Mouse (Mus musculus) thymus, postnatal 36 days (tissue): Measurements from ENCODE around the gene 4930469K13Rik.
"Not testable (repeated sequence)": the region's sequence is repeated elsewhere in the genome, so short reads cannot be mapped to it uniquely, and the experiment has no call there.

ENCODE experiments used
- DNase-seq, 2 experiments: peaks; one replicate each; pipeline ENCODE4 v3.0.0; 2022; ENCODE audit warnings: mixed read lengths in 2 of 2

The 4930469K13Rik gene

GRCm38 (mm10) chr11:34098422-34098821 lies at the start of gene 4930469K13Rik:
Gene 4930469K13Rik (minus strand): TSS chr11:34098554.
- peak in 1 of 2 experiments; percentile 31 for DNase-seq

GRCm38 (mm10) chr11:34146934-34147333 lies 48.6 kb upstream of the 4930469K13Rik start:
- DNase-seq, result no peak

- DNase-seq, result no peak
These were observed 46.1 kb upstream of the 4930469K13Rik start for GRCm38 (mm10) chr11:34144421-34144820.

GRCm38 (mm10) chr11:34143984-34144383 lies 45.6 kb upstream of the 4930469K13Rik start:
- DNase-seq, result no peak

- DNase-seq, result no peak
These were observed 40.9 kb upstream of the 4930469K13Rik start for GRCm38 (mm10) chr11:34139296-34139695.

- no peak for DNase-seq
These were observed 30.1 kb upstream of the 4930469K13Rik start for GRCm38 (mm10) chr11:34128412-34128811.

GRCm38 (mm10) chr11:34125727-34126126 lies 27.4 kb upstream of the 4930469K13Rik start:
- DNase-seq, result not testable (repeated sequence)

GRCm38 (mm10) chr11:34124852-34125251 lies 26.5 kb upstream of the 4930469K13Rik start:
- no peak for DNase-seq

GRCm38 (mm10) chr11:34123147-34123546 lies 24.8 kb upstream of the 4930469K13Rik start:
- DNase-seq, result peak in 1 of 2 experiments; percentile 16

GRCm38 (mm10) chr11:34118319-34118718 lies 20.0 kb upstream of the 4930469K13Rik start:
- no peak for DNase-seq

- DNase-seq, result no peak
These were observed 19.2 kb upstream of the 4930469K13Rik start for GRCm38 (mm10) chr11:34117581-34117980.

GRCm38 (mm10) chr11:34116572-34117135 lies 18.3 kb upstream of the 4930469K13Rik start:
- no peak for DNase-seq

GRCm38 (mm10) chr11:34113760-34114159 lies 15.4 kb upstream of the 4930469K13Rik start:
- no peak for DNase-seq

- no peak for DNase-seq
These were observed 14.5 kb upstream of the 4930469K13Rik start for GRCm38 (mm10) chr11:34112781-34113380.

GRCm38 (mm10) chr11:34111940-34112339 lies 13.6 kb upstream of the 4930469K13Rik start:
- no peak for DNase-seq

GRCm38 (mm10) chr11:34109260-34109659 lies 10.9 kb upstream of the 4930469K13Rik start:
- DNase-seq, result no peak

GRCm38 (mm10) chr11:34104919-34105318 lies 6.6 kb upstream of the 4930469K13Rik start:
- no peak for DNase-seq

GRCm38 (mm10) chr11:34101827-34102226 lies 3.5 kb upstream of the 4930469K13Rik start:
- DNase-seq, result no peak

- DNase-seq, result no peak
These were observed 11.3 kb downstream of the 4930469K13Rik start for GRCm38 (mm10) chr11:34087064-34087463.

- DNase-seq, result no peak
These were observed 12.1 kb downstream of the 4930469K13Rik start for GRCm38 (mm10) chr11:34086164-34086751.

- DNase-seq, result no peak
These were observed 13.7 kb downstream of the 4930469K13Rik start for GRCm38 (mm10) chr11:34084639-34085038.

GRCm38 (mm10) chr11:34083795-34084194 lies 14.6 kb downstream of the 4930469K13Rik start:
- DNase-seq, result no peak

GRCm38 (mm10) chr11:34079542-34080464 lies 18.6 kb downstream of the 4930469K13Rik start:
- DNase-seq, result no peak
